Mouse (Mus musculus): ENCODE data around the gene Tex264. TPM values are rescaled to one million over a fixed set of nuclear protein-coding genes. Genes with fewer than 3 reads are reported as not detected.

The Tex264 gene
- polyA plus RNA-seq, 1 experiment from 2014 or later, result 79.7 TPM

GRCm38 (mm10) chr9:106716729-106717128 lies 31.0 kb upstream of the Tex264 start:
- 96% methylated on average over 4 of the region's 4 CpGs for WGBS
- no peaks in the 10 kb centered on the region for H3K4me1 ChIP-seq (replicated peaks; ENCODE audit: control insufficient read depth, insufficient read depth)
- no peak overlapping the region for H3K9ac ChIP-seq (ENCODE audit: low read length)
- H3K27ac ChIP-seq (replicated peaks), result no peak overlapping the region
- ATAC-seq (ENCODE audit: low FRiP score, low TSS enrichment) (no peak), DNase-seq (ENCODE audit: low spot score) (no peak)
- H3K27me3 ChIP-seq (ENCODE audit: control insufficient read depth, insufficient read depth, low read length), result no peaks in the 10 kb centered on the region
- no peak for TF ChIP-seq EP300 (optimal IDR thresholded peaks at IDR 0.05)
- H3K4me2 ChIP-seq (replicated peaks; ENCODE audit: low read depth), result no peak overlapping the region
- H3K36me3 ChIP-seq (ENCODE audit: control insufficient read depth, insufficient read depth, low read length), result peaks cover 16% of the 10 kb centered on the region
- H3K4me3 ChIP-seq (ENCODE audit: low read depth, low read length), result no peak overlapping the region
- no peaks in the 10 kb centered on the region for H3K9me3 ChIP-seq (ENCODE audit: control insufficient read depth, low read length)

DNA sequence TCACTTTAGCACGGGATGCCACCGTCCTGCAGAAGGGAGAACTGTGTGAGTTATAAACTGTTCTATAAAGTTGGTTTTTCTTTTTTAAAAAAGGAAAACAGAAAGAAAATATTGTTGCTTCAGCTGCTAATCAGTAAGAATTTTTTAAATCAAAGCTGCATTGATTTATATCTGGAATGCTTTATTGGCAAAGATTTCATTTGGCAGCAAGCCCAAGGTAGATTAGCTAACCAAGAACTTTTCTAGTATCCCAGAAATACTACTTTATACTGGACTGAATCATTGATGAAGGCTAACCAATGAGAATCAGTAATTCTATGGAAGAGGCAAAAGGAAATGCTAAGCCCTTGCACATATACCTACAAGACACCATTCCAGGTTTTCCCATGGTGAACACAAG lies 30.5 kb upstream of the Tex264 start:
- DNase-seq (ENCODE audit: low spot score), result no peak
- TF ChIP-seq CTCF (IDR thresholded peaks at IDR 0.05; ENCODE audit: low read depth), result no peak
- no peak for TF ChIP-seq EP300 (optimal IDR thresholded peaks at IDR 0.05)
- no peak overlapping the region for H3K4me3 ChIP-seq (ENCODE audit: low read depth, low read length)
- peaks cover 16% of the 10 kb centered on the region for H3K36me3 ChIP-seq (ENCODE audit: control insufficient read depth, insufficient read depth, low read length)
- H3K9ac ChIP-seq (ENCODE audit: low read length), result no peak overlapping the region
- H3K9me3 ChIP-seq (ENCODE audit: control insufficient read depth, low read length), result no peaks in the 10 kb centered on the region
- WGBS, result 86% methylated on average over 2 of the region's 2 CpGs
- no peaks in the 10 kb centered on the region for H3K27me3 ChIP-seq (ENCODE audit: control insufficient read depth, insufficient read depth, low read length)
- no peak overlapping the region for H3K27ac ChIP-seq (replicated peaks)
- H3K4me1 ChIP-seq (replicated peaks; ENCODE audit: control insufficient read depth, insufficient read depth), result no peaks in the 10 kb centered on the region
- H3K4me2 ChIP-seq (replicated peaks; ENCODE audit: low read depth), result no peak overlapping the region
- ATAC-seq (ENCODE audit: low FRiP score, low TSS enrichment), result no peak

DNA sequence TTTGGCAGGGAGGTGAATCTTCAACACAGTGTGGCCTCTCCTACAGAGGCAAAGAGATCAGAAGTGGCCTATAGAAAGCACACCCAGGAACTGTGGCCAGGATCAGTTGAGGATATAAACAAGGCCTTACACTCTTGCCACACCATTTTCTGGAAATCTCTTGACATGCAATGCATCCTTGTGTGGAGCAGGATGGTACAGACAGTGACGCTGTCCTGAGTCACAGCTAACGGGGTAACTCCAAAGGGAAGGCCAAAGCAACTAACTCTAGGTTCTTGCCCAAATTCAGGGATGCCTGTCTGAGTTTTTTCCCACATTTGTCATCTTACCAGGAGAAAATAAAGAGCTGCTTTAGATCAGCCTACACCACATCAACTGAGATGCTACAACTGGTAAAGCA lies 26.7 kb upstream of the Tex264 start:
- WGBS, result 93% methylated on average over 2 of the region's 2 CpGs
- TF ChIP-seq CTCF (IDR thresholded peaks at IDR 0.05; ENCODE audit: low read depth), result no peak
- no peak for TF ChIP-seq EP300 (optimal IDR thresholded peaks at IDR 0.05)

GRCm38 (mm10) chr9:106692973-106693481 lies 7.3 kb upstream of the Tex264 start:
- WGBS, result 91% methylated on average over 11 of the region's 11 CpGs
- no peak for TF ChIP-seq CTCF (IDR thresholded peaks at IDR 0.05; ENCODE audit: low read depth)
- no peak for TF ChIP-seq EP300 (optimal IDR thresholded peaks at IDR 0.05)
- Histone ChIP-seq H3K27ac (replicated peaks) (no peak overlapping the region), H3K27me3 (ENCODE audit: control insufficient read depth, insufficient read depth, low read length) (no peaks in the 10 kb centered on the region), H3K4me3 (ENCODE audit: low read depth, low read length) (no peak overlapping the region), H3K4me1 (replicated peaks; ENCODE audit: control insufficient read depth, insufficient read depth) (no peaks in the 10 kb centered on the region), H3K4me2 (replicated peaks; ENCODE audit: low read depth) (no peak overlapping the region), H3K9ac (ENCODE audit: low read length) (no peak overlapping the region), H3K36me3 (ENCODE audit: control insufficient read depth, insufficient read depth, low read length) (peaks cover 7% of the 10 kb centered on the region; the same call in 1 of the 2 replicates), H3K9me3 (ENCODE audit: control insufficient read depth, low read length) (no peaks in the 10 kb centered on the region)
- DNase-seq (ENCODE audit: low spot score) (no peak), ATAC-seq (ENCODE audit: low FRiP score, low TSS enrichment) (0 out of 2 replicates have a peak, but pooled peaks have one; percentile 13)

More for the DNA sequence above, 26.7 kb upstream of the Tex264 start:
- ATAC-seq (ENCODE audit: low FRiP score, low TSS enrichment), result no peak
- H3K9ac ChIP-seq (ENCODE audit: low read length), result no peak overlapping the region
- H3K4me3 ChIP-seq (ENCODE audit: low read depth, low read length), result no peak overlapping the region
- H3K27me3 ChIP-seq (ENCODE audit: control insufficient read depth, insufficient read depth, low read length), result no peaks in the 10 kb centered on the region
- H3K9me3 ChIP-seq (ENCODE audit: control insufficient read depth, low read length), result no peaks in the 10 kb centered on the region
- no peaks in the 10 kb centered on the region for H3K4me1 ChIP-seq (replicated peaks; ENCODE audit: control insufficient read depth, insufficient read depth)
- peaks cover 20% of the 10 kb centered on the region; the same call in 1 of the 2 replicates for H3K36me3 ChIP-seq (ENCODE audit: control insufficient read depth, insufficient read depth, low read length)
- H3K27ac ChIP-seq (replicated peaks), result no peak overlapping the region
- no peak for DNase-seq (ENCODE audit: low spot score)
- no peak overlapping the region for H3K4me2 ChIP-seq (replicated peaks; ENCODE audit: low read depth)

DNA sequence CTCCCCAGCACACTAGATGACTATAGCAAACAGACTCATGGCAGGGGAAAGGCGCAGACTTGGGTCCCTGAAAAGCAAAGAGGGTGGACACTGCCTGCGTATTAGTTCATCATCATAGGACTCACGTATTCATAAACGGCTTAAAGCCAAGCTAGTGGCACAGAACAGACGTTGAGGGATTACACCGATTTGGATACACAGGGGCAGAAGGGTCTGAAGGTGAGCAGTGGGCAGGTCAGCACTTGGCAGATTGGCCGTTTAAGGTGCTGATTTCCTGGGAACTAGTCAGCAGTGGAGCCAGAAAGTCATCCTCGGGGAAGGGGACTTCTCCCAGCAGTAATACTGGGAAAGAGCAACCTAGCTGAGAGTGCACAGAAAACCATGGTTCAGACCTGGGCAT lies 3.1 kb upstream of the Tex264 start:
- no peak for TF ChIP-seq CTCF (IDR thresholded peaks at IDR 0.05; ENCODE audit: low read depth)
- no peak for TF ChIP-seq EP300 (optimal IDR thresholded peaks at IDR 0.05)
- ATAC-seq (ENCODE audit: low FRiP score, low TSS enrichment), result no peak
- no peak for DNase-seq (ENCODE audit: low spot score)
- Histone ChIP-seq H3K4me1 (replicated peaks; ENCODE audit: control insufficient read depth, insufficient read depth) (0 out of 2 replicates have a peak, but pooled peaks cover 3% of the 10 kb centered on the region), H3K36me3 (ENCODE audit: control insufficient read depth, insufficient read depth, low read length) (peaks cover 5% of the 10 kb centered on the region; the same call in 1 of the 2 replicates), H3K27ac (replicated peaks) (no peak overlapping the region), H3K9ac (ENCODE audit: low read length) (no peak overlapping the region), H3K27me3 (ENCODE audit: control insufficient read depth, insufficient read depth, low read length) (no peaks in the 10 kb centered on the region), H3K4me2 (replicated peaks; ENCODE audit: low read depth) (no peak overlapping the region), H3K4me3 (ENCODE audit: low read depth, low read length) (no peak overlapping the region), H3K9me3 (ENCODE audit: control insufficient read depth, low read length) (no peaks in the 10 kb centered on the region)
- 84% methylated on average over 8 of the region's 8 CpGs for WGBS

DNA sequence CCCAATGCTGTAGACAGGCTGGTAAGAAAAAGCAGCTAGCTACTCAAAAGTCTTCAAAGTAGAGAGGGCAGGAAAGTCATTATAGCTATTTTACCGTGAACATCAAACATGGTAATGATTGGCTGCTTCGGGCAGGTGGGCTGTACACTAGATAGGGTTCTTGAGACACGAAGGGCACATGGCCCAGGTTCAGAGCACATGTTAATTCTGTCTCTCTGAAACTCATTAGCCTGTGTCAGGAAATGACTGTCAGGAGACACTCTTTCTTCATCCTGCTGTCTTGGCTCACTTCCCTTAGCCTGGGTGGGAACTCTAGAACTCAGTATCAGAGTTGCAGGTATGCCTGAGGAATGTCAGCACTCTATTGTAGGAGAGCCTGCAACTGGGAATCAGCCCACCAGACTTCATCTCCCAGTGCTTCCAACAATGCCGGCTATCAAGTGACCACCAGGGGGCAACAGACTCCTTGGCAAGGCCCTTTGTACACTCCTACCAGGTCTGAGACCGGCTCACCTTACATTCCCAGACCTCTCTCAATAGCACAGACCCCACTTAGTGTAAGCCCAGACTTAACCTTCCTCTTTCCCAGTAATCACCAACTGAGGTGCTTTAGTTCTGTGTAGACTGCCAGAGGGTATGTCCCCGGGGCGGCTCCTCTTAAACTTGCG lies 1.4 kb upstream of the Tex264 start:
- 31% methylated on average over 8 of the region's 8 CpGs for WGBS
- no peak overlapping the region for H3K9ac ChIP-seq (ENCODE audit: low read length)
- no peaks in the 10 kb centered on the region for H3K9me3 ChIP-seq (ENCODE audit: control insufficient read depth, low read length)
- no peaks in the 10 kb centered on the region for H3K27me3 ChIP-seq (ENCODE audit: control insufficient read depth, insufficient read depth, low read length)
- no peak overlapping the region for H3K27ac ChIP-seq (replicated peaks)
- no peak for TF ChIP-seq EP300 (optimal IDR thresholded peaks at IDR 0.05)
- TF ChIP-seq CTCF (IDR thresholded peaks at IDR 0.05; ENCODE audit: low read depth), result peak; percentile 94
- H3K4me1 ChIP-seq (replicated peaks; ENCODE audit: control insufficient read depth, insufficient read depth), result 0 out of 2 replicates have a peak, but pooled peaks cover 3% of the 10 kb centered on the region
- H3K4me3 ChIP-seq (ENCODE audit: low read depth, low read length), result no peak overlapping the region
- peak; percentile 81 for DNase-seq (ENCODE audit: low spot score)
- ATAC-seq (ENCODE audit: low FRiP score, low TSS enrichment), result peak; percentile 57; the same call in 1 of the 2 replicates
- no peak overlapping the region for H3K4me2 ChIP-seq (replicated peaks; ENCODE audit: low read depth)
- no peaks in the 10 kb centered on the region for H3K36me3 ChIP-seq (ENCODE audit: control insufficient read depth, insufficient read depth, low read length)
